Mouse (Mus musculus): ENCODE measurements around the gene Slc25a22.
A peak's percentile ranks its signal among the peaks of the same experiment; 100 is the strongest.

GRCm38 (mm10) chr7:141458661-141459060 lies 21.0 kb upstream of the Slc25a22 start:
- peak; percentile 35; the same call in 1 of the 2 replicates for TF ChIP-seq CTCF (IDR thresholded peaks at IDR 0.05)
- TF ChIP-seq EP300 (IDR thresholded peaks at IDR 0.05; ENCODE audit: insufficient read depth, low read depth, low read length): no peak
- no peak for TF ChIP-seq POLR2A (IDR thresholded peaks at IDR 0.05; ENCODE audit: insufficient read depth, low read depth, low read length)
